Mouse (Mus musculus): ENCODE data around the gene Emid1. TPM values are rescaled to one million over a fixed set of nuclear protein-coding genes. Genes with fewer than 3 reads are reported as not detected.
A peak's percentile ranks its signal among the peaks of the same experiment; 100 is the strongest.

Gene Emid1
- total RNA-seq, 2 experiments from 2014 or later = 2.1 to 2.2 TPM

GRCm38 (mm10) chr11:5165471-5165916 is 13.4 kb upstream of the Emid1 start:
- intact Hi-C loops (cut with DNase I) = no loop called here
- DNase-seq (ENCODE audit: low spot score) = peak; percentile 52

DNA sequence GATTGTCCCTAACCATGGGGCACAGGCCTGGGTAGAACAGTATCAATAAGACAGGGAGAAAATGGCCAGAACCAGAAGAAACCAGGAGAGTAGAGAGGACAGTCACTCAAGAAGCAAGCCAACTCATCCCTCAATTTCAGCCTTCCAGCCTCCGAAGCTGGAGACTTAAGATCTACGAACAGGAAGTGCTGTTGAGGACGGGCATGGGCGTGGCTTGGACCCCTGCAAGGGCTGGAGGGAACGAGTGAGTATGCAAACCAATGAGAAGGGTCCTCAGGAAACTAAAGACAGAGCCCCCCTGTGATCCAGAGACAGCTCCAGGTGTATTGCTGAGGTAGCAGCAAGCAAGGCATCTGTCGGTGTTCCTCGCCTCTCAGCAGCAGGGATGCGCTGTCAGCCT is 12.3 kb upstream of the Emid1 start:
- no peak for DNase-seq (ENCODE audit: low spot score)
- intact Hi-C loops (cut with DNase I) = no loop called here

DNA sequence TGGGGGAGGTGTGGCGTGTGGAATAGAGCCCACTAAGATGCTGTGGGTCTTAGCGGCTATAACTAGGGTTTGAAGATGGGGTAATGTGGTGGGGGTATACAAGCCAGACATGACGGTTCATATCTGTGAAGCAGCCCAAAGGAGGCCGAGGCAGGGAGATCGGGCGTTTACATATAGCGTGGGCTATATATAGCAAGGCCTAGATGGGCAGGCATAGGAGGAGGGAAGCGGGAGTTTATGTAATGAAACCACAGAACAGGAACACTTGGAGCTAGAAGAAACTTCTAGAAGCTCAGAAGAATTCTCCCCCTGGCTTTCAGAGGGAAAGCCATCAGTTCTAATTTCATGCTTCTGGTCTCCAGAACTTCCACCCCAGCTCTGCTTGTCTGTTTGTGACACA is 11.4 kb upstream of the Emid1 start:
- intact Hi-C loops (cut with DNase I) = no loop called here
- DNase-seq (ENCODE audit: low spot score) = no peak

- DNase-seq (ENCODE audit: low spot score) = no peak
- intact Hi-C loops (cut with DNase I) = no loop called here
Observed at GRCm38 (mm10) chr11:5160722-5161485, 8.8 kb upstream of the Emid1 start.

DNA sequence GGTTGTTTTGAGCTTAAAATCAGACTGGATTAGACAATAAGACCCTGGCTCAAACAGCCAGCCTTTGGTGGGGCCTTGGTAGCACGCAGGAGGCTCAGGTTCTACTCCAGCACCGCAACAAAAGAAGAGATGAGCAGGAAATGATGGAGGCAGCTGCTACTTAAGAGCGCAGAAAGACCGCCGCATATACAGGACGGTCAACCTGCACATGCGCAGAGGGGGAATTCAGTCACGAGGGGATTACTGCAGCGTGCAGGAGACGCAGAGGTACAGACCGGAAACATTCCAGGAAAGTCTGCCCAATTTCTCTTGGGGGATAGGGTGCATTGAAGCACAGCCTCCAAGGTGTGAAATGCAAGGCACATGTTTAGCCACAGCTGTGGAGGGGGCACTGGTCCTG is 6.0 kb upstream of the Emid1 start:
- DNase-seq (ENCODE audit: low spot score) = no peak
- intact Hi-C loops (cut with DNase I) = no loop called here

DNA sequence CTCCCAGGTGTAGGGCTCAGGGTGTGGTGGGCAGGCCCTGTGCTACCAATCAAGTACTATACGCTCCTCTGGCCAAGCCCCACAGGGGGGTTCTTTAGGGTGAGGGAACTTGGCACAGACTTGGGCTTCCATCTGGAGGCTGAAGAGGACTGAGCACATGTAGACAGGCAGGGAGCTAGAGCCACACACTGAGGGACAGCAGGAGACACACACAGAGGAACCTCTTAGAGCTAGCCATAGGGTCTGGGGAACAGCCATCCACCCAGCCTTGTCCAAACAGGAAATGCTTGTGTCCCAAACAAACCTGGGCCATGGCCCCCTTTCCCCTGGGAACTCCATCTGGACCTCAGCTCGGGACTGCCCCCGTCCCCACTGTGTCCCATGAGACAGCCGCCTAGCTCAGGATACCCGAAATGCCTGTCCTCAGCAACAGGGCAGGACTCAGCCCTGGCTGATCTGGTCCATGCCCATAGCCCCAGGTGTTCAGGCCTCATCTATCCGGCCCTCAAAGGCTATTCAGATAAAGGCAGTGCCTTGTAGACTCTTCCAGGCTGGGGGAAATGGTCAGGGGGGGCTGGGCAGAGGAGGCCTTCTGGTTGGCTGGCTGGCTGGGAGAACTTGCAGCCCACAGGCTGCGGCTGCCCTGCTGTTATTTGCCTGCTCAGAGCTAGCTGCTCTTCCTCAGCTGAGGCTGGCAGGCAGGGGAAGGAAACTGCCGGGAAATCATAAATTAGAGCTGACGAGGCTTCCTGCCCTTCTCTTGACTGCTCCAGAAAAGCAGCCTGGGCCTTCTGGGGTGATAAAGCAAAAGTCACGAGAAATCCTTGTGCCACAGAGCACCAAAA is 3.1 kb upstream of the Emid1 start:
- intact Hi-C loops (cut with DNase I) = no loop called here
- peak; percentile 29 for DNase-seq (ENCODE audit: low spot score)

DNA sequence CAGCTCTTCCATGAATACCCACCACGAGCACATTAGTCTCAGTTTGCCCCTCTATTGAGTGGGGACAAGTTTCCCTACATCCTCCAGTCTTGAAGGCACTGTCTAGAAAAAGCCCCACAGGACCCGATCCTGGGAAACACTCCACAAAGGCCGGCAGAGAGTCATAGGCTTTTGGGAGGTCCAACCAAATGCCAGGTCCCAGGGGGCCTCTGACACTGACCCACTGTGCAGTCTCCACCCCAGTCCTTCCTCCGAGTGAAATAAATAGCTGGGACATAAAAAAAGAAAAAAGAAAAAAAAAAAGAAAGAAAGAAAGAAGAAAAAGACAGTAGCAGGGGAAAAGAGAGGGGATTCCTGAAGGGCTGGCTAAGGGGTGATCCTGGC is 818 bp downstream of the Emid1 start:
- intact Hi-C loops (cut with DNase I) = no loop called here
- DNase-seq (ENCODE audit: low spot score) = no peak

DNA sequence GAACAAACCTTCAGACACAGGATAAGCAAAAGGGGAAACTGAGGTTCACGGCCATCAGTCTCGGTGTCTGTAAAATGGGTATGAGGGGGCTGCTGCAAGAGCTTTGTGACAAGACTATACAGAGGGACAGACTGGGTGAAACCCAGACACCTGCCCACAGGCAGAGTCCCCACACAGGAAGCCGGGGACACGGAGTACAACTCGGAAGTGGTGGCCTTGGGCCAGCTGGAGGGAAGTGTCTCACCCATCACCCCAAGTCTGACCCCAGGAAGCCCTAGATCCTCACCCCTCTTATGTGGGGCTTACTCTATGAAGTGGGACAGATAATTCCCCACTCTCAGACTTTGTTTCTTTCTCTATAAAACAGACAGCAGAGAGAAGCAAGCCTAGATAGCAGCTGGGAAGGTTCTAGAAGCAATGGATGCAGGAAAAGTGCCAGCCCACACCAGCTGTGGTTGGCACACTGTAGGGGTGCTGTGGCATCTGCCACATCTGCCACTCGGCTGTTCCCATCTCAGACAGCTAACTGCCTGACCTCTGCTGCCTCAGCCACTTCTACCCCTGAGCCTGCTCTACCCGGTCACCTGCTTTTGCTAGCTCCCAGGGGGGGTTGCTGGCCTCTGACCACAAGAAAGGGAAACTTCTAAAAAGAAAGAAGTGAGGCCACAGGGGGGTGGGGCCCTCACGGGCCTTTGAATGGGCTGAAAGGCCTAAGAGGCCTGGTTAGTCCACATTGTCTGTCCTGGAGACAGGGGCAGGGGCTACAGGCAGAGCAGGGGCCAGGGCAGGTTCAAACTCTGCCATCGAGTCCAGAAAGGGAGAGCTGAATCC is 1.4 kb downstream of the Emid1 start:
- DNase-seq (ENCODE audit: low spot score) = no peak
- intact Hi-C loops (cut with DNase I) = no loop called here

- DNase-seq (ENCODE audit: low spot score) = no peak
- intact Hi-C loops (cut with DNase I) = no loop called here
Observed at GRCm38 (mm10) chr11:5149955-5150354, 2.1 kb downstream of the Emid1 start.

DNA sequence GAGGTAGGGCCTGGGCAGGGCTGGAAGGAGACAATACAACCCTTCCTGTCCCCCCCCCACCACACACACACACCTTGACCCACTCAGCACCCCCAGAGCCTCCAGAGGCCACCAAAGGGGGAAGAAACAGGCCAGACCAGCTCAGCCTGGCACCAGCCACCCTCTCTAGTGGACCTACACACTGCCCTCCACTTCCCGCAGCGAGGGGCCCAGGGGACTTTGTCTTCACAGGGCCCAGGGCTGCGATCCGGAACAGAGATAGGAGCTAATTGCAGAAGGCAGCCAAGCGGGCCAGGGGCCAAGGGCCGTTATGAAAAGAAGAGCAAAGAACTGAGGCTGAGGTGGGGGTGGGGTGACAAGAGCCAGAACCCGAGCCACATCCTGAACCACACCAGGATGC is 2.8 kb downstream of the Emid1 start:
- DNase-seq (ENCODE audit: low spot score) = no peak
- intact Hi-C loops (cut with DNase I) = no loop called here

DNA sequence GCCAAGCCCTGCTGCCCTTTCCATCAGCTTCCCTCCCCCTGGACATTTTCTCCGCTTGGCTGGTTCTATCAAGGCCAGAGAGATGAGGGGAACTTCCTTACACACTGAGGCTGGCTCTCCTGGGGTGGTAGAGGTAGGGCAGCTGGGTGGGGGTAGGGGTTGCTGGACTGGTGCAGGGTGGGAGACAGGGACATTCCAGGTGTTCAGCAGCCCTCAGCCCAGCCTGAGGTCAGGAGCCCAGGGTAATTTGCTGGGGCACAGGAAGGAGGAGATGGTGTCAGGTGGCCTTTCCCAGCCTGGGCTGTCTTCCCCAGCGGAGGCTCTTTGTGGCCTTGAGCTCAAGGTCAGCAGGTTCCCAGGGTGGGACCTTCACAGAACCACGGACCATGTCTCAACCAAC is 6.5 kb downstream of the Emid1 start:
- intact Hi-C loops (cut with DNase I) = no loop called here
- DNase-seq (ENCODE audit: low spot score) = no peak

DNA sequence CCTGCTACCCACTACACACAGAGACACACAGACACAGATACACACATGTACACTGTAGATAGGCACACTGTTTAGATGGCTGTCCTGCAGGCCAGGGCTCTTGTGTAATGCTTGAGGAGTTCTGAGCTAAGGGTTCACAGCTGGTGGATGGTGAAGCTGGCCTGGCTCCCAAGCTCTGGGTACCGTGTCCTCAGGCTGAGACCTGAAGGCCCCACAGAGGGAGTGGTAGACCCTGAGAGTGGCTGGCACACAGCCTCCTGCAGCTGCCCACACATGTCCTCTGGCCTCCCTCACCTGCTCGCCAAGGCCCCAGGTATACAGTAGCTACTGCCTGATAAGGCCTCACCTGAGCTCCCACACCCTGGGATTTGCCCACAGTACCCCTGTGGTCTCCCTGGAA is 10.1 kb downstream of the Emid1 start:
- no peak for DNase-seq (ENCODE audit: low spot score)
- intact Hi-C loops (cut with DNase I) = no loop called here

- intact Hi-C loops (cut with DNase I) = no loop called here
- DNase-seq (ENCODE audit: low spot score) = no peak
Observed at GRCm38 (mm10) chr11:5141252-5141651, 10.8 kb downstream of the Emid1 start.

- intact Hi-C loops (cut with DNase I) = no loop called here
- DNase-seq (ENCODE audit: low spot score) = peak; percentile 53
Observed at GRCm38 (mm10) chr11:5140619-5141018, 11.4 kb downstream of the Emid1 start.

DNA sequence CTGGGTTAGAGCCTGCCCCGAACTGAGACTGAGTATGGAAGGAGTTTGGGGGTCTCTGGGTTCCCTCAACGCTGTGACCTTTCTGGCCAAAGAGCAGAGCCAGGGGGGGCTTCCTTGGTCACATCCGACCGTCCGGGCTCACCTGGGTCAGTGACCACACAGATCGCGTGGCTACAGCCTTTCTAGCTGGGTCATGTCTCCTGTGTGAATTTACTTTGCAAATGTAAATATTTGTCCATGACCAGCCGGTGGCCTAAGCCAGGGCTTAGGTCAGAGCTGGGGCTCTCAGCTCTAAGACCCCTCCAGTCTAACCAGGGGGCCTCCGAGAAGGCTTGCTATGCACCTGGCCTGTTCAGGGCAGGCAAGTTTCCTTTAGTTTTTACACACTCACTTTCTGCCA is 12.7 kb downstream of the Emid1 start:
- intact Hi-C loops (cut with DNase I) = no loop called here
- DNase-seq (ENCODE audit: low spot score) = no peak

DNA sequence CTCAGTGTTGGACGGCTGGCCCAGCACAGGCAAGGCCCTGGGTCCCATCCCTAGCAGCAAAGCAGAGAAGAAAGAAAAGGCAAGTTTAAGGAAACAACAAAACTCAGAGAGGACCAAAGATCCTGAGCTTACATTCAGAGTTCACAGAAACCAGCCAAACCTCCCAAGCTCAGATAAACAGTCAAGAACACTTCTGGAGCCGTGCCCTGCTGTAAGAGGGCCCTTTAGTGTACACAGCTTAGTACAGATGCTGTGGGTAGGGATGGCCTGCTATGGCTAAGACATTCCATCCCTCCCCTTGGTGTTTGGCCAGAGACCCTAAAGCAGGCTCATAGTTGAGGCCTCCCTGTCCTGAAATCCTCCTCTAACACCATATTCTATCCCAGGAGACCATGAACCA is 13.4 kb downstream of the Emid1 start:
- intact Hi-C loops (cut with DNase I) = no loop called here
- no peak for DNase-seq (ENCODE audit: low spot score)

DNA sequence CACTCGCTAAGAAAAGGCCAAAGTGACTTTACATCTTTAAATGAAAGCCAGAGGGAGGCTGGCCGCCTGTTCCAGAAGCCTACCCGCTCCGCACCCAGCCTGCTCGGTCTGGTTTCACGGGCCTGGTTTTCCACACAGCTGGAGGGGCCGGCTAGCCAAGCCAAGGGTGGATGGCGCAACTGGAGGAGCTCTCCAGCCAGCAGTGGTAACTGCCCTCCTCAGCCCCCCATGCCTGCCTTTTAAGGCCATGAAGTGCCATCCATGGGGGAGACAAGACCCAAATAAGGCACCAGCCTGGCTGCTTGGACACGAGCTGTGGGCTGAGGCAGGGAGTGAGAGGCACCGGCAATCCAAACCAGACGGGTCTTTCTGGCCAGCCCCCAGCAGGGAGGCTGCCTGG is 16.1 kb downstream of the Emid1 start:
- intact Hi-C loops (cut with DNase I) = no loop called here
- DNase-seq (ENCODE audit: low spot score) = peak; percentile 28

- intact Hi-C loops (cut with DNase I) = no loop called here
- no peak for DNase-seq (ENCODE audit: low spot score)
Observed at GRCm38 (mm10) chr11:5132751-5133150, 19.3 kb downstream of the Emid1 start.

DNA sequence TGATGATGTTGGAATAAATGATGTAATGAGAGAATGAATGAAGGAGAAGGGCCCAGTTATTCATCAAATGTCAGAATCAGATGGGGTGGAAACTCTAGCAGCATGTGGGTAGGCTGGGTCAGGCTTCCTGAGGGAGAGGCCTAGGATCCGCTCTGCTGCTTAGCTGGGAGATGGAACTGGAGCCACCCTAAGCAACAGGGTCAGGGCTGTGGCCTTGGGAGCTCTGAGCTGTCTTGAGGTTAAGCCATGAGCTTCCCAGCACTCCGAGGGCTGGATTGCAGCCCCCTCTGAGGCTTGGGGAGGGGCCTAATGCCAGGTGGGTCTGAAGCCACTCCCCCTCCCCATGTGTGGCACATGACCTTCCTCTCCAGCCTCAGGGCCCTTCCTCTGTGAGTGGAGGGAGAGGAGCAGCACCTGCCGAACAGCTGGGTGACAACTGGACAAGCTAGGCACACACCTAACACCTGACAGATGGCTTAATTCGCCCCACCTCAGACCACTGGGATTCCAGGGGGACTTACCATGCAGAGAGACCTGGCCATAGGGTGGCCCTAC is 21.9 kb downstream of the Emid1 start:
- intact Hi-C loops (cut with DNase I) = no loop called here

DNA sequence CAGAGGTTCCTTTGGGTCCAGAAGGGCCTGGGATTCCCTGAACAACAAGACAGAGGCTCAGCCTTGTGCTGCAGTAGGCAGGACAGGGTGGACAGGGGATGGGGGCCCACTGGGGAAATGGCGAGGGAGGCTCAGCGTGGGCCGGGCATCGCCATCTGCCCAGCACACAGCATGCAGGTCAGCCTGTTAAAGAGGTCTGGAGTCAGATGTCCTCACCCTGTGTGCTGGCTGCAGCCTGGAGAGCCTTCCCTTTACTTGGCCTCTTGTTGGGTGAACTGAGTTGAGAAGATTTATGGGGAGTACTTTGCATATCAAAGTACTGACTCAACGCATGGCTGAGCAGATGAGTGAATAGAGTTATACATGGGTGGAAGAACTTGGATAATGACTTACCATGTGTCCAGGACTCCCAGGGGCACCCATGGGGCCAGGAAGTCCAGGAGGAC is 23.0 kb downstream of the Emid1 start:
- intact Hi-C loops (cut with DNase I) = no loop called here
- DNase-seq (ENCODE audit: low spot score) = no peak

More for the DNA sequence above, 21.9 kb downstream of the Emid1 start:
- DNase-seq (ENCODE audit: low spot score) = no peak
